Mouse (Mus musculus): ENCODE results near the gene Arhgef28. TPM values are rescaled to one million over a fixed set of nuclear protein-coding genes. Genes with fewer than 3 reads are reported as not detected.

The Arhgef28 gene
- total and polyA plus RNA-seq, 2 experiments from 2014 or later: 34.3 to 41.5 TPM

DNA sequence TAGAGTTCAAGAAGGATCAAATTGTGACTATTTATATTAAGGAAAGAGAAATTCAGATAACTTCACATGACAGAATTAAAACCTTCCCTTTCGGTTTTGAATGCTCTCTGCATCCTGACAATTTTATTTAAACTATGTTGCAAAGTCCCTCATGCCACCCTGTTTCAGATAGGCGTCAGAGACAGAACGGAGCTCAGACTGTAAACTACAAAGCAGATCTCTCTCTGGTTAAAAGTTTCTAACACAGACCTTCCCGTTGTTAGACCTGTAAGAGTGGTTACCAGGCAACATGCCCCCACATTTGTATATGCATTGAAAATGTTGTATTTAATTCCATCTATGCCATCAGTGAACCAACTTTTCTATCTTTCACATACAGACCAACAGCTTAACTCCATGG lies 246.1 kb downstream of the Arhgef28 start:
- ATAC-seq (ENCODE audit: low FRiP score): peak; percentile 38; the same call in 1 of the 2 replicates
- DNase-seq (ENCODE audit: low spot score): no peak
- WGBS: 38% methylated on average over 4 of the region's 4 CpGs
- peaks cover 1% of the 10 kb centered on the region; the same call in 1 of the 2 replicates for H3K36me3 ChIP-seq (ENCODE audit: insufficient read depth, low read length)
- H3K27me3 ChIP-seq (ENCODE audit: insufficient read depth, low read length): no peaks in the 10 kb centered on the region
- TF ChIP-seq CTCF (IDR thresholded peaks at IDR 0.05): no peak
- H3K4me2 ChIP-seq (ENCODE audit: low read depth, low read length, poor library complexity, severe bottlenecking): no peak overlapping the region
- no peak overlapping the region for H3K9ac ChIP-seq (replicated peaks; ENCODE audit: low read length, poor library complexity, severe bottlenecking)
- H3K9me3 ChIP-seq (ENCODE audit: low read length): no peaks in the 10 kb centered on the region
- no peak overlapping the region for H3K27ac ChIP-seq (ENCODE audit: low read depth, low read length)
- no peak overlapping the region for H3K4me3 ChIP-seq (ENCODE audit: low read depth, low read length)
- peaks cover 3% of the 10 kb centered on the region; the same call in 1 of the 2 replicates for H3K4me1 ChIP-seq (ENCODE audit: insufficient read depth, low read length)

GRCm38 (mm10) chr13:97959394-97959888 lies 246.8 kb downstream of the Arhgef28 start:
- no peaks in the 10 kb centered on the region for H3K27me3 ChIP-seq (ENCODE audit: insufficient read depth, low read length)
- H3K27ac ChIP-seq (ENCODE audit: low read depth, low read length): peak overlapping the region; percentile 57
- H3K9me3 ChIP-seq (ENCODE audit: low read length): no peaks in the 10 kb centered on the region
- H3K36me3 ChIP-seq (ENCODE audit: insufficient read depth, low read length): no peaks in the 10 kb centered on the region
- H3K4me1 ChIP-seq (ENCODE audit: insufficient read depth, low read length): peaks cover 3% of the 10 kb centered on the region; the same call in 1 of the 2 replicates
- ATAC-seq (ENCODE audit: low FRiP score): peak; percentile 44; the same call in 1 of the 2 replicates
- no peak overlapping the region for H3K9ac ChIP-seq (replicated peaks; ENCODE audit: low read length, poor library complexity, severe bottlenecking)
- WGBS: 10% methylated on average over 7 of the region's 7 CpGs
- peak; percentile 80 for DNase-seq (ENCODE audit: low spot score)
- peak overlapping the region; percentile 18; the same call in 1 of the 2 replicates for H3K4me2 ChIP-seq (ENCODE audit: low read depth, low read length, poor library complexity, severe bottlenecking)
- H3K4me3 ChIP-seq (ENCODE audit: low read depth, low read length): no peak overlapping the region
- no peak for TF ChIP-seq CTCF (IDR thresholded peaks at IDR 0.05)

GRCm38 (mm10) chr13:97955759-97956158 lies 250.5 kb downstream of the Arhgef28 start:
- DNase-seq (ENCODE audit: low spot score): peak; percentile 61
- no peak overlapping the region for H3K9ac ChIP-seq (replicated peaks; ENCODE audit: low read length, poor library complexity, severe bottlenecking)
- H3K4me1 ChIP-seq (ENCODE audit: insufficient read depth, low read length): peaks cover 3% of the 10 kb centered on the region; the same call in 1 of the 2 replicates
- H3K27ac ChIP-seq (ENCODE audit: low read depth, low read length): no peak overlapping the region
- no peaks in the 10 kb centered on the region for H3K9me3 ChIP-seq (ENCODE audit: low read length)
- H3K4me3 ChIP-seq (ENCODE audit: low read depth, low read length): no peak overlapping the region
- no peak for ATAC-seq (ENCODE audit: low FRiP score)
- 40% methylated on average over 9 of the region's 9 CpGs for WGBS
- no peaks in the 10 kb centered on the region for H3K27me3 ChIP-seq (ENCODE audit: insufficient read depth, low read length)
- TF ChIP-seq CTCF (IDR thresholded peaks at IDR 0.05): no peak
- H3K36me3 ChIP-seq (ENCODE audit: insufficient read depth, low read length): peaks cover 10% of the 10 kb centered on the region
- no peak overlapping the region for H3K4me2 ChIP-seq (ENCODE audit: low read depth, low read length, poor library complexity, severe bottlenecking)

DNA sequence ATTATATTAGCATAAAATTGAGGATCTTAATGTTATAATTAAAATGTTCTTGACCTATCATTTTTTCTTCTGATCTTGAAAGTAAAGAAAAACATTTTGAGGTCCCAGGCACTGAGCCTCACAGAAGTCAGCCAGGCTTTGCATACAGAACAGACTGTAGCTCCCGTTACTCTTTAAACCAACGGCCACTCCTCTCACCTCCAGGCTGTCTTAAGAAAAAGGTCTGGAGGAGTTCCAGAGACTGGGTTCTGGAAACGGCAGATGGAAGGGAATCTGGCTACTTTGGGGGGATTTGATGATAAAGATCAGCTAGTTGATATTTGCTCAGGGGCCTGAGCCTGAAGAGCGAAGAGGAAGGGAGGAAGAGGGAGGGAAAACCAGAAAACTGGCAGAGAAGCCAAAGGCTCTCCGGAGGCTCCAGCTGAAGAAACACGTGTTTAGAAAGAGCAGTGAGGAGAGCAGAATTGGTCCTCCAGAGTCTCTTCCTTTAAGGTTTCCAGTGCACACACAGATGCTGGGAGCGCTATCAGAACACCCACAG lies 251.2 kb downstream of the Arhgef28 start:
- Histone ChIP-seq H3K4me3 (ENCODE audit: low read depth, low read length) (no peak overlapping the region), H3K4me1 (ENCODE audit: insufficient read depth, low read length) (peaks cover 3% of the 10 kb centered on the region; the same call in 1 of the 2 replicates), H3K9ac (replicated peaks; ENCODE audit: low read length, poor library complexity, severe bottlenecking) (no peak overlapping the region), H3K4me2 (ENCODE audit: low read depth, low read length, poor library complexity, severe bottlenecking) (no peak overlapping the region), H3K27me3 (ENCODE audit: insufficient read depth, low read length) (no peaks in the 10 kb centered on the region), H3K36me3 (ENCODE audit: insufficient read depth, low read length) (peaks cover 10% of the 10 kb centered on the region), H3K9me3 (ENCODE audit: low read length) (no peaks in the 10 kb centered on the region), H3K27ac (ENCODE audit: low read depth, low read length) (no peak overlapping the region)
- WGBS: 37% methylated on average over 7 of the region's 7 CpGs
- ATAC-seq (ENCODE audit: low FRiP score) (no peak), DNase-seq (ENCODE audit: low spot score) (no peak)
- TF ChIP-seq CTCF (IDR thresholded peaks at IDR 0.05): no peak

- Histone ChIP-seq H3K4me3 (ENCODE audit: low read depth, low read length) (no peak overlapping the region), H3K4me2 (ENCODE audit: low read depth, low read length, poor library complexity, severe bottlenecking) (no peak overlapping the region), H3K36me3 (ENCODE audit: insufficient read depth, low read length) (peaks cover 10% of the 10 kb centered on the region), H3K4me1 (ENCODE audit: insufficient read depth, low read length) (no peaks in the 10 kb centered on the region; the same call in 1 of the 2 replicates), H3K9me3 (ENCODE audit: low read length) (no peaks in the 10 kb centered on the region), H3K27me3 (ENCODE audit: insufficient read depth, low read length) (no peaks in the 10 kb centered on the region), H3K27ac (ENCODE audit: low read depth, low read length) (no peak overlapping the region), H3K9ac (replicated peaks; ENCODE audit: low read length, poor library complexity, severe bottlenecking) (no peak overlapping the region)
- DNase-seq (ENCODE audit: low spot score) (no peak), ATAC-seq (ENCODE audit: low FRiP score) (no peak)
- no peak for TF ChIP-seq CTCF (IDR thresholded peaks at IDR 0.05)
- WGBS: 19% methylated on average over 6 of the region's 6 CpGs
Observed at GRCm38 (mm10) chr13:97954051-97954450, 252.2 kb downstream of the Arhgef28 start.

GRCm38 (mm10) chr13:97953526-97953925 lies 252.7 kb downstream of the Arhgef28 start:
- no peak for DNase-seq (ENCODE audit: low spot score)
- WGBS: 83% methylated on average over 19 of the region's 19 CpGs
- Histone ChIP-seq H3K4me1 (ENCODE audit: insufficient read depth, low read length) (no peaks in the 10 kb centered on the region; the same call in 1 of the 2 replicates), H3K27me3 (ENCODE audit: insufficient read depth, low read length) (no peaks in the 10 kb centered on the region), H3K4me3 (ENCODE audit: low read depth, low read length) (no peak overlapping the region), H3K4me2 (ENCODE audit: low read depth, low read length, poor library complexity, severe bottlenecking) (no peak overlapping the region), H3K27ac (ENCODE audit: low read depth, low read length) (no peak overlapping the region), H3K36me3 (ENCODE audit: insufficient read depth, low read length) (peaks cover 10% of the 10 kb centered on the region), H3K9me3 (ENCODE audit: low read length) (no peaks in the 10 kb centered on the region), H3K9ac (replicated peaks; ENCODE audit: low read length, poor library complexity, severe bottlenecking) (no peak overlapping the region)
- no peak for ATAC-seq (ENCODE audit: low FRiP score)
- TF ChIP-seq CTCF (IDR thresholded peaks at IDR 0.05): no peak

Measured in midbrain, postnatal 0 days (tissue).